Mouse (Mus musculus): Measurements from ENCODE around the gene Per2. TPM values are rescaled to one million over a fixed set of nuclear protein-coding genes. Genes with fewer than 3 reads are reported as not detected.
A peak's percentile ranks its signal among the peaks of the same experiment; 100 is the strongest.

Per2 gene
- total RNA-seq, 1 experiment from 2014 or later, result 5.3 TPM

GRCm38 (mm10) chr1:91460564-91460963, 1.4 kb upstream of the Per2 start:
- no peak for ATAC-seq (replicated peaks; ENCODE audit: low read depth, poor library complexity, severe bottlenecking)

GRCm38 (mm10) chr1:91460069-91460468, 945 bp upstream of the Per2 start:
- no peak for ATAC-seq (replicated peaks; ENCODE audit: low read depth, poor library complexity, severe bottlenecking)

- 0 out of 2 replicates have a peak, but pooled peaks have one; percentile 4 for ATAC-seq (replicated peaks; ENCODE audit: low read depth, poor library complexity, severe bottlenecking)
Observed at GRCm38 (mm10) chr1:91458223-91458861, 782 bp downstream of the Per2 start.

GRCm38 (mm10) chr1:91457698-91458097, 1.4 kb downstream of the Per2 start:
- ATAC-seq (replicated peaks; ENCODE audit: low read depth, poor library complexity, severe bottlenecking), result no peak

GRCm38 (mm10) chr1:91457116-91457515, 2.0 kb downstream of the Per2 start:
- ATAC-seq (replicated peaks; ENCODE audit: low read depth, poor library complexity, severe bottlenecking), result no peak

- ATAC-seq (replicated peaks; ENCODE audit: low read depth, poor library complexity, severe bottlenecking), result peak; percentile 27
Observed at GRCm38 (mm10) chr1:91456301-91456801, 2.8 kb downstream of the Per2 start.

GRCm38 (mm10) chr1:91455661-91456161, 3.4 kb downstream of the Per2 start:
- ATAC-seq (replicated peaks; ENCODE audit: low read depth, poor library complexity, severe bottlenecking), result no peak

- no peak for ATAC-seq (replicated peaks; ENCODE audit: low read depth, poor library complexity, severe bottlenecking)
Observed at GRCm38 (mm10) chr1:91454927-91455326, 4.2 kb downstream of the Per2 start.

GRCm38 (mm10) chr1:91454366-91454765, 4.8 kb downstream of the Per2 start:
- ATAC-seq (replicated peaks; ENCODE audit: low read depth, poor library complexity, severe bottlenecking), result no peak

- ATAC-seq (replicated peaks; ENCODE audit: low read depth, poor library complexity, severe bottlenecking), result no peak
Observed at GRCm38 (mm10) chr1:91453932-91454331, 5.2 kb downstream of the Per2 start.

- peak; percentile 10; the same call in 1 of the 2 replicates for ATAC-seq (replicated peaks; ENCODE audit: low read depth, poor library complexity, severe bottlenecking)
Observed at GRCm38 (mm10) chr1:91451547-91452084, 7.5 kb downstream of the Per2 start.

GRCm38 (mm10) chr1:91450851-91451250, 8.3 kb downstream of the Per2 start:
- no peak for ATAC-seq (replicated peaks; ENCODE audit: low read depth, poor library complexity, severe bottlenecking)

GRCm38 (mm10) chr1:91448688-91449087, 10.4 kb downstream of the Per2 start:
- ATAC-seq (replicated peaks; ENCODE audit: low read depth, poor library complexity, severe bottlenecking), result no peak

- ATAC-seq (replicated peaks; ENCODE audit: low read depth, poor library complexity, severe bottlenecking), result no peak
Observed at GRCm38 (mm10) chr1:91446511-91446910, 12.6 kb downstream of the Per2 start.

GRCm38 (mm10) chr1:91446060-91446459, 13.1 kb downstream of the Per2 start:
- no peak for ATAC-seq (replicated peaks; ENCODE audit: low read depth, poor library complexity, severe bottlenecking)

GRCm38 (mm10) chr1:91444841-91445830, 14.0 kb downstream of the Per2 start:
- no peak for ATAC-seq (replicated peaks; ENCODE audit: low read depth, poor library complexity, severe bottlenecking)

GRCm38 (mm10) chr1:91442350-91442990, 16.7 kb downstream of the Per2 start:
- no peak for ATAC-seq (replicated peaks; ENCODE audit: low read depth, poor library complexity, severe bottlenecking)

- no peak for ATAC-seq (replicated peaks; ENCODE audit: low read depth, poor library complexity, severe bottlenecking)
Observed at GRCm38 (mm10) chr1:91441855-91442254, 17.3 kb downstream of the Per2 start.

- no peak for ATAC-seq (replicated peaks; ENCODE audit: low read depth, poor library complexity, severe bottlenecking)
Observed at GRCm38 (mm10) chr1:91439776-91440175, 19.3 kb downstream of the Per2 start.

GRCm38 (mm10) chr1:91437573-91437972, 21.6 kb downstream of the Per2 start:
- ATAC-seq (replicated peaks; ENCODE audit: low read depth, poor library complexity, severe bottlenecking), result 0 out of 2 replicates have a peak, but pooled peaks have one; percentile 34

Data from common myeloid progenitor, adult 5-6 weeks (primary cell).